Mouse (Mus musculus): ENCODE data around the gene Hsd17b2. TPM values are rescaled to one million over a fixed set of nuclear protein-coding genes. Genes with fewer than 3 reads are reported as not detected.
"Not testable (repeated sequence)": the region's sequence is repeated elsewhere in the genome, so short reads cannot be mapped to it uniquely, and the experiment has no call there.

Gene Hsd17b2
- total RNA-seq, 2 experiments from 2014 or later, result not detected

DNA sequence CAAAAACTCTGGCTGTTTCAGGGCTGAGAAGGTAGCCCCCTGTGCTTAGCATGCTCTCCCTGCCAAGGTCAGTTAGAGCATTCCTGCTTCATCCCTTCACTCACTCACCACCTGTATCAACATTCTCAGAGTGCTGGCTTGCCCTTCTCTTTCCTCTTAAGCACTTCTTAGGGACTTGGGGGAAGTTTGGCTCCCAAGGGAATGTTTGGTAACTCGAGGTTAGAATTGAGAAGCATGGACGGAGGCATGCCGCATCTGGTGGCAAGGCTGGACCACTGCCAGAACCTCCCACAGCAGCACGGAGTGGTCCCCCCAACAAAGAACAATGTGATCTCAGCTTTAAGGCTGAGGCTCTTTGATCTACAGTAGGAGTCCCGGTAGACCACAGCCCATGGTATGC lies 10.5 kb downstream of the Hsd17b2 start:
- no peak for DNase-seq (ENCODE audit: low spot score in 2 of 2)

DNA sequence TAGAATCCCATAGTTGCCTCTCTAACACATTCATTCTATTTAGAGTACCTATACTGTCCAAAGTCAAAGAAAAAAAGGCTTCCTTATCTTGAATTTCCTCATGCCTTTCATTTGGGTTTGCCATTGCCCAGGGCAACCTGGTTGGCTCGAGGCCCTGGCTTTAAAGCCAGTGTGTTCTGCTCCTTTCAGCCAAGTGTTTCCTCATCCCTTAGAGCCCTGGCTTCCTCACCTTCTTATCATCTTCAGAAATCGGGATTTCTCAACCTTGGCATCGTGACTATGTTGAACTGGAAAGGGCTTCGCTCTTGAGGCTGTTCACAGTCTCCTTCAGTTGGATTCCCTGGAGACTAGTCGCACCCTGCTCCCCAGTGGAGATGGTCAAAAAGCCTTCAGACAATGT lies 12.9 kb downstream of the Hsd17b2 start:
- DNase-seq (ENCODE audit: low spot score in 2 of 2), result no peak

DNA sequence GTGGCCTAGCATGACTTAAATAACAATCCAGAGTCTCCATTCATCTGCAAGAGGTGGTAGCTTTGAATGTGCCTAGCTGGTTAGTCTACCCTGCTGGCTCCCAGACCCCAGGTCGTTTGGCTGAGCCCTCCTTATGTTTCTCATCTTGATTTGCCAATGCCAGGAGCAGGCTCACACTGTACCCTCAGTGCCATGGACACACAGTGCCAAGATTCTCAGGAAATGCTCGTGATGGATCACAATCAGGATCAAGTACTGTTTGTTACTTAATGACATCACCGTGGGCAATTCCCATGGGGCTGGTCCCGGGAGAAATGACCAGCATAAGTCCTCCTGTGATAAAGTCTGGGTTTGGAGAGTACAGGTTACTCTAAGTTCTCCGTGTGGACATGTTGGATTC lies 14.2 kb downstream of the Hsd17b2 start:
- DNase-seq (ENCODE audit: low spot score in 2 of 2), result no peak

DNA sequence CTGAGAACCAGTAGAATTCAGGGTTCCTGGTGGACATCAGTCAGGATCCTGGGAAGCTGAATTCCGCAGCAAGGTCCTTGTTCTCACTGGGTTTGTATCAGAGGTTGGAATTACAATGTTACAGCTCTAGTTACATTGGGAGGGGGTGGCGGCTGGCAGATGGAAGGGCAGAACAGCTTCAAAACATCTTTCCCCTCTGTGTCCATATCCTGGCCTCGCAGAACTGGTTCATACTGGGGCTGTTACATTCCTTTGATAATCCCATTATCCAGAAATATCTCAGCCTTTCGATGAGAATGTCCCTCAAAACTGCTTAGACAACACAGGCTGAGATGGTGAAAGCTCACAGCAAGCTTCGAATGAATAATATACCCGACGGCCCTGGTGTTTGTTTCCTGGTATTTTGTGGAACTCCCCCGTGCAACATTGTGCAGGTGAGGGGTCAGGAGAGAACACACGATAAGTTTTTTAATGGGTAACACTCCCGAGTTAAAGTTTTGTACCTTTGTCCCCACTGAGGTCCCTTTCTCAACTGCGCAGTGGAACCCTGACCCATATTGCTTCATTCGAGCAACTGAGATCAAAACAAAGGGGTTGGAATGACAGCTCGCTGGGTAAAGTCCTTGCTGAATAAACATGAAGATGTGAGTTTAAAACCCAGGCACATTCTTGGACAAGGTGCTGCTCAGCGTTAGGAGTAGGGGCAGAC lies 16.6 kb downstream of the Hsd17b2 start:
- no peak for DNase-seq (ENCODE audit: low spot score in 2 of 2)

DNA sequence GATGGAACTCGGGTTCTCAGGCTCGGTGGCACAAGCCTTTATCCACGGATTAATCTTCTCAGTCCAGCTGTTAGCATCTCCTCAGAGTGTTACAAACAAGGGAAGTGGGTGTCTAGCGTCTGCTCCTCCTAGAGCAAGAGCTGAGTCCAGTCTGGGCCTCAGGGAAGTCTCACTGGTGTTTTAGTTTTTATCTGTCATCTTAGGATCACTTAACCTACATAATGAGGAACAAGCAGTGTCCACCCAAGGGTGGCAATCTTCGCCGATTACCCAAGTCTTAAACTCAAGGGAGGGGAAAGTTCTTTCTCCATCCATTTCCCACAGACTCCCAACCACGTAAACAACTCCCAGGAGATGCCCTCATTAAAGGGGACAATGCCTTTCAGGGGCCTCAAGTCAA lies 24.8 kb downstream of the Hsd17b2 start:
- DNase-seq (ENCODE audit: low spot score in 2 of 2), result no peak

DNA sequence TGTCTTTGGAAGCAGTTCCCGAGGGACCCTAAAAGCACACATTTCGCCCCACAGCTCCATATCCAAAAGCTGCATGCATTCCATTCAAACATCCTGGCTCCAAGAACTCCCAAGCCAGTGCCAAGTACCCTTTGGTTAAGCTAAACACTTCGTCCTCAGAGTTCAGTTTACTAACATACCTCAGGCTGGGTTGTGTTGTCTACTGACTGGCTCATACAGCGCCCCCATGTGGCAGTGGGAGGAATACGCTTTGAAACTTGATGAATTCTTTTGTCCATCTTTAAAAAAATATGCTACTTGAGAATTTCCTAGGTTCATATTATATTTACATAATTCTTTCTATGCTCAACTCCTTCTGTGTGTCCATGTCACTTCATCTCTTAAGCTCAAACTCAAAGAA lies 25.9 kb downstream of the Hsd17b2 start:
- DNase-seq (ENCODE audit: low spot score in 2 of 2), result no peak

DNA sequence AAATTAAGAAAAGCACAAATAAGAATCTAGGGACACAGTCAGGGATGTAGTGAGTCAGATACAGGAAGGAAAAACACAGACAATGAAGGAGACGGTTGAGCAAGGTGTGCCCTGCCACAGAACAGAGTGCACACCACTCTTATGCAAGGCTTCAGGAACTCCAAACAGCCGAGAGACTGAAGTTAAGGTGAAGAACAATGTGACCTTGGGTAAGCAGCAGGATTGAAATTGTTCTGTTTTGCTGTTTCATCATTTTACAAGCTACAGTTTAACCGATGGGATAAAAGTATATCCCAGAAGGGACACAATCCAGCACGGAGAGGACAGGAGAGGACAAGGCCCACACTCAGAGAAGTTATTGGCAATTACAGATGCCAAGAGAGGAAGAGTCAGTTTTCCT lies 26.5 kb downstream of the Hsd17b2 start:
- no peak for DNase-seq (ENCODE audit: low spot score in 2 of 2)

DNA sequence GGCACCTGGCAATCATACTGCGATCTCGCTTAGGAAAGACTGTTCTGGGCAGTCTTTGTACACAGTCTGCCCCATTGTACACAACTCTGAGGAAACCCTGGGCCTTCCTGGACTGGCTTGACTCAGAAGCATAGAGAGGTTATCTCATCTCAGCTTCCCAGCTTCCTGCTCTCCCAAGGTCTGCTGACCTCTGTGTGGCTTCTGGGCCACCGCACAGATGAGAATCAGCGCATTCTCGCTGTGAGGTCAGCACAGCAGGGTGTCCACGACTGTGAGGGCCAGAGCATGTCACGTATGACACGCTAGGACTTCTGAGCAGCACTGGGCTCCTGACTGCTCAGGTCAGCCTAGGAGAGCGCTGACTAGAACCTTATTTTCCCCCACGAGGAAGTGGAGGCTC lies 29.3 kb downstream of the Hsd17b2 start:
- no peak for DNase-seq (ENCODE audit: low spot score in 2 of 2)

DNA sequence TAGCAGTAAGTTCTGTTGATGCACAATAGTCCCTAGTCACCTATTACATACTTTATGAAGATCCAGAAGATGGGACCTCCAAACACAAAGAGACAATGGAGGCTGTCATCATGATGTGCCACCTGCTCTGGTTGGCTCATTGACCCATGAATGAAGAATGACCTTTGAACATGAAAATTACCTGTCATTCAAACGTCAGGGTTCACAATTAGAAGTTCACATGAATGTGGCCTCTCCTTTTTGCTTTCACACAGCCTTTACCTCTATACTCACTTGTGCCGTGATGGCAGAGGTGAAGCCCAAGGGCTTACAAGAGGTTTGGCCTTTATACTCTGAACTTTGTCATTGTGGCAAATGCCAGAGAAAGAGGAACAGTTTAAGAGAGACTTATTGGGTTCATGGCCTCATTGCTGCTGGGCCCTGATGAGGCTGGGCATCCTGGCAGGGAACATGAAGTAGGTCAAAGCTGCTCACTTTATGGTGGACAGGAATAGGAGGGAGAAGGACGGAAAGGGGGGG lies 35.0 kb downstream of the Hsd17b2 start:
- DNase-seq (ENCODE audit: low spot score in 2 of 2), result no peak

DNA sequence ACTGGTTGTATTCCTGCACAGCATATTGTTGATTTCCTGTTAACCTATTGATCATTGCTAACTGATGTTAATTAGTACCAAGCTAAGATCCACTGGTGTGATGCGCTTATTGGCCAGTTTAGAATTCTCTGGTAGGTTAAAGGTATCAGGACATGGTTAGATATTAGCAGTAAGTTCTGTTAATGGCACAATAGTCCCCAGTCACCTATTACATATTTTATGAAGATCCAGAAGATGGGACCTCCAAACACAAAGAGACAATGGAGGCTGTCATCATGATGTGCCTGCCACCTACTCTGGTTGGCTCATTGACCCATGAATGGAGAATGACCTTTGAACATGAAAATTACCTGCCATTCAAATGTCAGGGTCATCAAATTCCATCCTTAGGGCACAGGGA lies 36.5 kb downstream of the Hsd17b2 start:
- not testable (repeated sequence) for DNase-seq (ENCODE audit: low spot score in 2 of 2)

DNA sequence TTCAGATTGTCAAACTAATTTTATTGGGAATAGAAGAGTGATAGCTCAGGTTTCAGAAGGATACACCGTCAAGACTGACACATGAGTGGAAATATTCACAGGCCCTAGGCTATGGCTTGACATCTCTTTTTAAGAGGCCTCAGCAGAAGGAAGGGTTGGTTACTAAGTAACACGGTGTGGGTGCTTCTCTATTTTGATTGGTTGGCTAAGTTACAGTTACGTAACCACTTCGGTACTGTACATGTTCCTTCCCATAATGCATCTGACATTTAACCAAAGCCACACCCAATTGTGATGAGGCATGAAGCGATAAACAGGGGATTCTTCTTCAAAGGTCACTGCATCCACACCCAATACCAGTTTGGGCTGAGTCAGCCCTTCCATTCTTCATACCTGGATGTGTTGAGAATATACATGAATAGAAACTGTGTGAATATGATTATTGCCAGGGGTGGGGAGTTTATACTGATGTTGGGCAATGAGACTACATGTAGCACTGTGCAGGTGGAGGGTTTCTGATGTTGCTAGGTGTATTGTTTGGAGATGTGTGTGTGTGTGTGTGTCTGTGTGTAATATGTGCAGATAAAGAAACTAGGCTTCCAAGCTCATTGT lies 38.8 kb downstream of the Hsd17b2 start:
- no peak for DNase-seq (ENCODE audit: low spot score in 2 of 2)

DNA sequence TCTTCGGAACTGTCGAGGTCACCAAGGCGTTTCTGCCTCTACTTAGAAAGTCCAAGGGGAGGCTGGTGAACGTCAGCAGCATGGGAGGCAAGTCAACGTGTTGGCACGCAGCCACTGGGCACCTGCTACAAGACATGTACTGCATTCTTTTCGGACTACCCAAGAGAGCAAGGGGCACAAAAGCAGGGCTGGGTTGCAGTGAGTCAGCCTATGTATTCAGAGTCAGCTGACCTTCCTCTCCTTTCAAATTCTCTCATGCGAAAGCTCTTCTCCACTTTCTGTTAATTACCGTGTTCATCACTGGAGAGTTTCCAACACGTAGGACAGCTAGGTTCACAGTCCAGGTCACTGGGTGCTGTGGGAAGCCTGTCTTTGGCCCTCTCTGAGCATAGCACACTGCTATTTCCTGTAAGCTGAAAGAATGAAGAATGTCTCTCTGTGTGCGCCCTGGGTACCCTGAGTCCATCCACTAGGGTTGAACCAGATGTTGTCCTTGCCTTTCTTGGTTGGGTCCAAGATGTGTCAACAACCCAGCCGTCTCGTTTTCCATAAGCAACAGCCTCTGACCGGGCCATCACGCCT lies 40.8 kb downstream of the Hsd17b2 start:
- no peak for DNase-seq (ENCODE audit: low spot score in 2 of 2)

DNA sequence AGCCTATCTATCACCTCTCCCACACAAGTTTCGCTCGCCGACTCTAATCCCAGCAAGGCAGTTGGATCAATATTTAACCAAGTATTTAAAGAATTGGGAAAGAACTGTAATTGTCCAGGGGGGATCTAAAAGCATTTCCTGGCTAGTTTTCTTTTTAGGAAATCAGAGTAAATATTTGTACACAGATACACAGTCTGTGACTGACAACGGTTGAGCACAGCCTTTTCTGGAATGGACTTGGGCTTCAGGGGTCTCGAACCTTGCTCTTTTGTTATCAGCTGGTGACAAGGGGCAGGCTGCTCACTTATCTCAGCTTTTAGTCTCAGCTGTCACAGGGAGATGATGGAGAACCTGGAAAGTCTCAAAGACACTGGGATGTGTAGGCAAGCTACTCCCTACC lies 44.9 kb downstream of the Hsd17b2 start:
- DNase-seq (ENCODE audit: low spot score in 2 of 2), result no peak

DNA sequence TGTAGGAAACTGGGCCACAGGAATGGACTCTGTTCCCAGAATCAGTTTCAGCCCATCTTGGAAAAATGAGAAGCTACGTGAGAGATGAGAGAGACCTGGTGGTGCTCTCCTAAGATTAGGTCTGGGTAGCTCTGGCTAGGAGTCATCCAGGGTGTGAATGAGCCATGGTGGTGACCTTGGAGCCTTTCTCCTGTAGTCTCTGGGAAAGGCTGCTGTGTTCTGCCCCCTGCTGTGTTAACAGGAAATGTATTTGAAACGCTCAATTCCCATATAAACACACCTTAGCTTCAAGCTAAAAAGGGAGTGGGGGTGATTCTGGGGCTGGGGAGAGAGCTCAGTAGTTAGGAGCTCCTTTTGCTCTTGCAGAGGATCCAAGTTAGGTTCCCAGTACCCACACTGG lies 45.7 kb downstream of the Hsd17b2 start:
- no peak for DNase-seq (ENCODE audit: low spot score in 2 of 2)

DNA sequence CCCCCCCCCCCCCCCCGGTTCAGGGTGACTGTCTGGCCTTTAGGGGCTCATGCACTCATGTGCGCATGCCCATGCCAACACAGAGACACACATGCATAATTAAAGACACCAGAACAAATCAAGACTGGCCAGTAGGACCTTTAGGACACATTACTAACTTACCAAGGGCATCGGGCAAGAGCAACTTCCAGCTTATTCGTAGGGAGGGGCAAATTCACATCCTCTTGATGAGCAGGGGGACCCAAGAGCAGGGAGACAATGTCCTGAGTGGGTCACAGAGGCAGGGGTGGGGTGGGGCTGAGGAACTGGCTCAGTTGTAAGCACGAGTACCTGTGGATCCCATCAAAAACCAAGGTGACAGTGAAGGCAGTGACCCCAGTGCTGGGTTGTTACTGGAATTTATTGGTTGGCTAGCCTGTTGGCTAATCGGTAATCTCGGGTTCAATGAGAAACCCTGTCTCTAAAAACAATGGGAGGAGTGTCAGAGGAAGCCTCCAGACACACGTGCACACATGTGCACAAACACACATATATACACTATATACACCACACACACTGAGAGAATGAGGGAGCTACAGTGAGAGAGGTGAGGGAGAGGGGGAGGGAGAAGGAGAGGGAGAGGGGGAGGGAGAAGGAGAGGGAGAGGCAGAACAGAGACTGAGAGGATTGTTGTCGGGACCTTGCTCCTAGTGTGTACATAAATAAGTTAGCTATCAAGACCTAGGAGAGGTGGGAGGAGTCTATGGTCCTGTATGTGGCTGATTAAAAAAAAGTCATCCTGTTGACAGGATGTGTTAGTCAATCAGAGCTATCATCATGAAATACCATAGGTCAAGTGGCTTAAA lies 46.4 kb downstream of the Hsd17b2 start:
- no peak for DNase-seq (ENCODE audit: low spot score in 2 of 2)

DNA sequence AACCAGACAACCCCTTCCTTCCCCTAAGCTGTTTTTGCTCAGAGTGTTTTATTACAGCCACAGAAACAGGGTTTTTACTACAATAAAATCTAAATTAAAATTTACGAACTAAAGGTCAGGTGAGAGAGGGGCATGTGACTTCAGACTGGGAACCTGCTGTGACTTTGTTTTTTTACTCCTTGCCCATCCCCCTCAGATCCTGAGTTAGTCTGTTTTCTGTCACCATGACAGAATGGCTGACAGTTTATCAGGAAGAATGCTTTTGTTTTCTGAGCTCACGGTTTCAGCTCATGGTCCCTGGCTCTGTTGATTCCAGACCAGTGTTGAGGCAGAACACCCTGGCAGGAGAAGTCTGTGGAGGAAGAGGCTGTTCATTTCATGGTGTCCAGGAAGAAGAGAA lies 47.7 kb downstream of the Hsd17b2 start:
- DNase-seq (ENCODE audit: low spot score in 2 of 2), result no peak

DNA sequence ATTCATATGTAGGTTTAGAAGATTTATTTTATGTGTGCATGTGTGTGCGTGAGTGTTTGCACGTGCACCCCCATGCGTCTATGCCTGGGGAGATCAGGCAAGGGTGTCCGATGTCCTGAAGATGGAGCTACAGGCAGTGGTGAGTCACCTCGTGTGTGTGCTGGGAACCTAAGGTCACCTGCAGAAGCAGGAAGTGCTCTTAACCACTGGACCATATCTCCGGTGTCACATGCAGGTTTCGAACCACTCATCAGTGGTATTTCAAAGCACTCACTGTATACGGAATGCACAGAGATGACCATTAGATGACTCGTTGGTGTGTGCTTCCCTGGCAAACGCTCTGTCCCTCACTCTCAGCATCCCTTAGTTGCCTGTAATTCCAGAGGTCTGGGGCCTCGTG lies 56.2 kb downstream of the Hsd17b2 start:
- no peak for DNase-seq (ENCODE audit: low spot score in 2 of 2)

DNA sequence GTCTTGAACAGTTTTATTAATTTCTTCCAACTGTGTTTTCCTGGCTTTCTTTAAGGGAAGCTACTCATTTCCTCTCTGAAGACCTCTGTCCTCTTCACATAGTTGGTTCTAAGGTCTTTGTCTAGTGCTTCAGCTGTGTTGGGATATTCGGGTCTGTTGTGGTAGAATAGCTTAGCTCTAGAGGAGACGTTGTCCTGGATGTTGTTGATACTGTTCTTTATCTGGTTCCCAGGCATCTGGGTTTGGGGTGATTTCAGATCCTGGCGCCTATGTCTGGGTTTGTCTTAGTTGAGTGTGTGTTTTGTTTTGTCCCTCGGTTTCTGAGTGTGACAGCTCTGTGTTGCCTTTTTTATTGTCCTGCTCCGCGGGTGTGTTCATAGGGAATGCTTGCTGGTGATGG lies 61.1 kb downstream of the Hsd17b2 start:
- DNase-seq (ENCODE audit: low spot score in 2 of 2), result no peak

DNA sequence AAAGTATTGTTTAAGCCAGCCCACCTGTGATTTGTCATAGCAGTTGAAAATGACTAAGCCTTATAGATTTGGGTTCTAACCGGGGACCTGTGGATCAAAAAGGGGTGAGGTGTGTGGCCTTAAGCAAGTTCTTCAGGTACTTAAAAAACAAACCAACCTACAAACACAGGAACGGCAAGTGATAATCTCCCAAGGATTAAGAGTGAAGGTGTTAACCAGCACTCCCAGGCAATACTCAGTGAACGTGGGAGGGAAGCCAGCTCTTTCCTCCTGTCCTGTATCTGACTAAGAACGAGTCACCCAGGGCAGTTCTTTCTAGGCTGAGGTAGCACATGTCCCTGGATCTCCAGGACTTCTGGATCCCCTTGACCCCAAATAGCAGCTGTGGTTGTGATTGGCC lies 62.9 kb downstream of the Hsd17b2 start:
- DNase-seq (ENCODE audit: low spot score in 2 of 2), result no peak

DNA sequence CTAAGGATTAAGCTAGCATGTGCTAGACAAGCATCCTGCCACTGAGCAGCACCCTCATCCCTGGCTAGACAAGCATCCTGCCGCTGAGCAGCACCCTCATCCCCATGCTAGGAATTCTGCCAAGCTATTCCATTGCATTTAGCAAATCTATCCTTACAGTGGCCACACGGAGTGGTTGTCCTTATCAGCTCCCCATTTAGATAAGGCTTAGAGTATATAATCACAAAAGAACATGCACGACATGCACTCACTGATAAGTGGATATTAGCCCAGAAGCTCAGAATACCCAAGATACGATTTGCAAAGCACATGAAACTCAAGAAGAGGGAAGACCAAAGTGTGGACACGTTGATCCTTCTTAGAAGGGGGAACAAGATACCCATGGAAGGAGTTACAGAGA lies 64.2 kb downstream of the Hsd17b2 start:
- DNase-seq (ENCODE audit: low spot score in 2 of 2), result no peak

DNA sequence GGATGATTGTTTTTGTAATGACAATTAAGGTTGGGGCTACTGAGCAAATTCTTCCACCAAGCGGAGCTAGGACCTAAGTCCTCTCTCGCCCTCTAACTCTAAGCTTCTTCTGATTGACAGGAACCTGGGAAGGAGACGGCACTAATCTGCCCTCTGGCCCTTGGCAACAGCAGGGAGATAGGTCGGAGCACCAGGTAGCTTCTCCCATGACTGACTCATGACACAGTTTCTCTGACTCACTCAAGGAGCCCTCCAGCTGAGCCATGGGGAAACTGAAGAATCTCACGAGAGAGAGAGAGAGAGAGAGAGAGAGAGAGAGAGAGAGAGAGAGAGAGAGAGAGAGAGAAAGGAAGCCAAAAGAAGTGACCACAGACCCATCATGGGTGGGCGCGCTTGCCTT lies 67.3 kb downstream of the Hsd17b2 start:
- DNase-seq (ENCODE audit: low spot score in 2 of 2), result no peak

All from adrenal gland, adult 18-20 months (tissue).